Mouse (Mus musculus): ENCODE results near the gene Suclg2.

DNA sequence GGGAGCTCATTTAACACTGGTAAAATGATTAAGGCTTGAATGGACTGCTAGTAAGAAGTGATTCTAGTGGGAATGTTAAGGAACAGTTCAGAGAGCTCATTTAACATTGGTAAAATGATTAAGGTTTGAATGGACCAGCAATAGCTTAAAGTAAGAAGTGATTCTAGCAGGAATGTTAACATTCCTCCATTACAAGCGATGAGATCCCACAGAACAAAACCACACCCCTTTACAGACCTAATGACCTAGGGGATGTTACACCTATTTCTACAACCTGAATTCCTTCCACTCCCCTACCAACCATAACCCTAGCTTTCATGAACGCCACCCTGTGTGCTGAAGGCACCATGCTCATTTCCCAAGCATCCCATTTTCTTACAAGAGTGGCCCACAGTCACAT lies 81.2 kb downstream of the Suclg2 start:
- no peak for TF ChIP-seq CTCF (IDR thresholded peaks at IDR 0.05; ENCODE audit: low read depth, low read length)
- TF ChIP-seq GATA1 (IDR thresholded peaks at IDR 0.05; ENCODE audit: borderline replicate concordance, low read length): no peak
- TF ChIP-seq POLR2AphosphoS5 (IDR thresholded peaks at IDR 0.05; ENCODE audit: insufficient replicate concordance, low read depth, low read length): no peak
